Mouse (Mus musculus) cerebellum, adult 9-11 months (tissue): ENCODE measurements around the gene Sult2b1.

Experiments used
- DNase-seq: peaks from one replicate; pipeline ENCODE4 v3.0.0; 2022

Sult2b1 gene

DNA sequence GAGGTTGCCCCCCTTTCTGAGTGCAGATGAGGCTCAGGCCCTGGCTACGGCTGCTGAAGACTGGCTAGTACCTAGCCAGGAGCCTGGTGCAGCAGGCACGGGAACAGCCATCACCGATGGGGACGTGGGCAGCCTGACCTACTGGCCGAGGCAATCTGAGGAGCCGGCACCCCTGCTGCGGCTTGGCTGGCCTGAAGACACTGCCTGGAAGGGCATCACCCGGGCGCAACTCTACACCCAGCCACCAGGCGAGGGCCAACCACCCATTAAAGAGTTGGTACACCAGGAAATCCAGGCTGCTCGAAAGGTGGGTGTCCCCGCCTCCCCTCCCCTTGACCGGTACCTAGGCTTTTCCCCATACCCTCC is 62.1 kb downstream of the Sult2b1 start:
- DNase-seq = peak; percentile 67

- DNase-seq = peak; percentile 63
Measured at GRCm38 (mm10) chr7:45721642-45722347, 62.7 kb downstream of the Sult2b1 start.

- no peak for DNase-seq
Measured at GRCm38 (mm10) chr7:45721234-45721571, 63.3 kb downstream of the Sult2b1 start.

DNA sequence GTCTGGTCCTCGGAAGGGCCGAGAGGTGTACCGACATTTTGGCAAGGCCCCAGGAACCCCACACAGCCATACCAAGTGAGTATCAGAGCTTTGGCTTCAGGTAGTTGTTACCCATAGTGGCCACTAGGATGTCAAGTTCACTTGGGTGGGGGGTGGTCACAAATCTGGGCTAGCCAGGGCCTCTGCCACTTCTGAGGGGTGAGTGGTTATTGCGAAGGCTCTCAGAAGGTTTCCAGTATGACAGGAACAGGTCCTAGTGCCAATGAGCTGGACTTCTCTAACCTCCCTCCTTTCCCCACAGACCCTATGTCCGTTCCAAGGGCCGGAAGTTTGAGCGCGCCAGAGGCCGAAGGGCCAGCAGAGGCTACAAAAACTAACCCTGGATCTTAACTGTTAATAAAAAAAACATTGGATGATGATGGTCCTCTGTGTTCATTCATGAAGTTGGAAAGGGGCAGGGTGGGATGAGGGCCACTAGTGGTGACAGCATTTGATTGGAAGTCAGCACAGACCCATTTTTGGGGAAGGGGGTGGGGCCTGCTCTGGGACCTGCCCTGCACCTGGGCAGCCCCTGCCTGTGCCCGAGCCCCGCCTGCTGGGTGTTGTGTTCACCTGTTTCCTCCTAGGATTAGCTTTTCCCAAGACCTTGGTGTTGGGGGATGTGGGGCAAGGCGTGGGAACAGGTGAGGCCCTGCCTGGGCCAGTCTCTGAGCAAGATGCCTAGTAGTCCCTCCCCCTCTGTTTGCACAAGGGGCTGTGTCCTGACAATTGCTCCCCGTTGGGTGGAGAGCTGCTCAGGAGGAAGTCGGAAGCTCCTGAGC is 63.8 kb downstream of the Sult2b1 start, which contains the start of gene Fam83e:
Fam83e (plus strand) TSS at position 800 of the 821 bp plus-strand sequence.
- peak; percentile 63 for DNase-seq

- peak; percentile 59 for DNase-seq
Measured at GRCm38 (mm10) chr7:45719738-45720412, 64.6 kb downstream of the Sult2b1 start.

DNA sequence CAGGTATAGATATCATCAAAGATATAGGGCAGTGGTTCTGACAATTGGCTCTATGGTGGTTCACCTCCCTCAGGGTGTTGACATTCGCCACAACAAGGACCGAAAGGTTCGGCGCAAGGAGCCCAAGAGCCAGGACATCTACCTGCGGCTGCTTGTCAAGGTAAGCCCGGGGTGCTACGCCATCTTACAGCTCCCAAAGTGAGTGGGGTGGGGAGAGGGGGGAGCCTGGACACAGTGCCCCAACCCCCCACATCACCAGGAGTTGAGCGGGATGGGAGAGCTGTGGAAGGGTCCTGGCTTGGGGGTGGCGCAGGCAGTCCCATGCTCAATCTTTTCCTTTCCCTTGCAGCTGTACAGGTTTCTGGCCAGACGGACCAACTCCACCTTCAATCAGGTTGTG is 65.3 kb downstream of the Sult2b1 start:
- peak; percentile 61 for DNase-seq

DNA sequence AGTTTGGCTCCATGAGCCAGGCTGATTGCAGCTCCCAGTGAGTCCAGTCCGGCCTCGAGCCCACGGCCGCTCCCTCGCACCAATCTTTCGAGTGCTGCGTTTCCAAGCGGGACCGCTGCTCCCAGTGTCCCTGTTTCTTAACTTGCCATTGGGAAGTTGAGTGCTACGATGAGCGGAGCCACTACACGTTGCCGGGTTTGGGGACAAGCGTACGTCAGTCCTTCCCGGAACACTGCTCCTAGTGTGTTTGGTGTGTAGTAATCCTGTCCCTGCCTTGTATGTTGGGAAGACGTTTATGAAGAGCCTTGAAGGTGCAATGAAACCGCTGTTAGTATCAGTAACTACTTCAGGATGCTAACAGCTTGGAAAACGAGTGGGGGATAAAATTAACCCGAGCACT is 66.1 kb downstream of the Sult2b1 start:
- DNase-seq = no peak

GRCm38 (mm10) chr7:45717918-45718297 is 66.6 kb downstream of the Sult2b1 start, which contains the start of gene Sphk2:
TSS of gene Sphk2 (minus strand) at chr7:45718002.
- peak; percentile 98 for DNase-seq

DNA sequence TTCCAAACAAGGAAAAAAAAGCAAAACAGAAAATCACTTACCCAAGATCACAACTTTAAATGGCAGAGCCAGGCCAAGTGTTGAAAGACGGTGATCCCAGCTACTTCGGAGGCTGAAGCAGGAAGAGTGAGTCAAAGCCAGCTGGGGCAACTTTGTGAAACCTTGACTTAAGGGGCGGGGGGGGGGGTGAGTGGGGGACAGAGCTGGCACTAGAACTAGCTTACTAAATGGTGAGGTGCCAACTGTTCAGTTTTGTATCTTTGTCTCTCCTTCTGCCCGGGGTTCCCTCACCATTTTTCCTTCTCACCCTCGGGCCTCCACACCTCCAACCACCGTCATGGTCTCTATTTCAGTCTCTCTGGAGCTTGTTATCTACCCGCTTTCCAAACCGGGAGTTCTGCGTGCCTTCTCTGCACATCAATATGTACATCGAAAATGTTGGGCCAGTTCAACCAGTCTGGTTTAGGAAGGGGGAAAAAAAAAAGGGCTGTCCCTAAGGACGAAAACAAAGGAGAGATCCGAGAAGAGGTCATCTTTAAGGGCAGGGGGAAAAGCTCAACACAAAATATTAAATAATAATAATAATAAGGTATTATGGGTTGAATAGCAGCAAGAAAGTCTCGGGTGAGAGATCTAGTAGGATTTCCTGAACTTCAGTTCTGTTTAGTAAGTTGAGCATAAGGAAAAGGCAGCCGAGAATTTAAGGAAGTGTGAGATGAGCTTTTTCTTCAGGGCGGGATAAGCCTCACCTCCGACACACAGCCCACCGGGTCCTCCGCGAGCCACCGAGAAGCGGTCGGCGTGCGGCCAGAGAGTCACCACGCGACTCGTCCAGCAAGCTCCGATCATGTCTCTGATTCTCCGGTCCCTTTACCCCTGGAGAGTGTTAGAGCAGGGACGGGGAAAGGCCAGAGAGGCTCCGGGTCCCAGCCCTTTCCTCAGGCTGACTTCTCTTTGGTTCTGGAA is 67.2 kb downstream of the Sult2b1 start:
- DNase-seq = peak; percentile 45

- peak; percentile 43 for DNase-seq
Measured at GRCm38 (mm10) chr7:45716460-45716857, 68.0 kb downstream of the Sult2b1 start.

- DNase-seq = peak; percentile 67
Measured at GRCm38 (mm10) chr7:45715741-45716459, 68.6 kb downstream of the Sult2b1 start.

DNA sequence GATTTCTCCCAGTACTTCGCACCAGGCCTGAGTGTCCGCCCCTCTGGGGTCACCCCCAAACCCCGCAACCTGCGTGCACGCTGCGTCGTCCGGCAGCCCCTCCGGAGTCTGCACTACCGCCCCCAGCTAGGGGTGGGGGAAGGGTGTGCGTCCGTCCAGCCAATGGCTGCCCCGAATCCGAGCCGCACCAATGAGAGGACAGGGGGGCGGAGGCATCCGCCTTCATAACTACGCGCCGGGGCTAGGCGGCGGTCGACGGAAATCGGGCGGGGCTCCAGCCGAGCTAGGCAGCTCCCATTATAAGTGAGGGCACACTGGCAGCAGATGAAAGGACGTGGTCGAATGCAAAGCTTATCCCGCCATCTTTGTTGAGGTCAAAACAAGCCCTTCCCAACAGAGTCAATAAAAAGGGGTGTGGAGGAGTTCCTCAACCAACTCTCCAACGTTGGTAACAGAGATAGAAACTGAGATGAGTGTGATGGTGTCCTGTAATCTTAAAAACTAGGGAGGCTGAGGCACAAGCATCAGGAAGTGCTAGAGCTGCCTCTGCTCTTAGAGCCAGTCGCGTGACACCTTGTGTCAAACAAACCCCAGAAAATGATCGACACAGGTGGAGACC is 69.3 kb downstream of the Sult2b1 start, which contains the start of gene Rpl18:
Rpl18 (plus strand) TSS at position 368 of the 619 bp plus-strand sequence.
- peak; percentile 99 for DNase-seq

DNA sequence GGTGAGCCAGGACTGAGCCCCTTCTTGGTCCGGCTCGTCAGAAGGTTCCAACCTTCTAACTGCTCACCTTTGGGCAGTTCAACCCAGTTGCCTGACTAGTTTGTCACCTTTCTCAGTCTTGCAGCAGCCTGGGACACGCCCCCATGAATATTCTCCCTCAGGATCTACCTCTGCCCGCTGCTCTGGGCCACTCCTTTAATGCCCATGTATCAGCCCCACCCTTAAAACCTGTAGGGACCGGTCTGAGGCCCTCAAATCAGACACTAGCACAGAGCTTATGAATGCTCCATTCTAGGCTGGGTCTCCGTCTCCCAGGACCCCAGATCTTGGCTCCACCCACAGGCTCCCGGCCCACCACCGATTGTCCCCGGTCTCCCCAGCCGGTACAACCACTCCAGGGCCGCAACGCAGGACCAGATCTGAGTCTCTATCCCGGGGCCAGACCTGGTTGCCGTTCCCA is 69.8 kb downstream of the Sult2b1 start:
- no peak for DNase-seq

DNA sequence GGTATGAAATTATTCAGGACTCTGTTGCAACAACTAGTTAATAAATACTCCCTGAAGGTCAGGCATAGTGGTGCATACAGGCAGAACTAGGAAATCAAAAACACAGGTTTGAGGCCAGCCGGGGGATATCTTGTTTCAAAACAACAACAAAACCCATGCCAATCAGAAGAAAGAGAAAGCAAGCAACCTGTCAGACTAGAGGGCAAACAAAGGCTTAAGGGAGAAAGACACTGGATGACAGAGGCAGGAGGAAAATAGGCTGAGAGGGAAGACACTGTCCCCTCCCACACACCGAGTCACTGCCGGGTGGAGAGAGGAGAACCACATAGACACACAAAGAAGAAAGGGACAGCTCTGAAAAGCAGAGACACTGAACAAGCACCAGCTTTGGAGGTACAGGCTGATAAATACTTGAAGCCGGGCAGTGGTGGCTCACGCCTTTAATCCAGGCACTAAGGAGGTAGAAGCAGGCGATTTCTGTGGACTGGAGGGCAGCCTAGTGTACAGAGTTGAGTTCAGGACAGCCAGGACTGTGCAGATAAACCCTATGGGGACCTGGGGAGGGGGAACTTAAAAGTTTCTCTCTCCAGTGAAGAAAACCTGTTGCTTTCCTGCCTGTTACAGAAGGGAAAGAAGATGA is 70.5 kb downstream of the Sult2b1 start:
- no peak for DNase-seq

DNA sequence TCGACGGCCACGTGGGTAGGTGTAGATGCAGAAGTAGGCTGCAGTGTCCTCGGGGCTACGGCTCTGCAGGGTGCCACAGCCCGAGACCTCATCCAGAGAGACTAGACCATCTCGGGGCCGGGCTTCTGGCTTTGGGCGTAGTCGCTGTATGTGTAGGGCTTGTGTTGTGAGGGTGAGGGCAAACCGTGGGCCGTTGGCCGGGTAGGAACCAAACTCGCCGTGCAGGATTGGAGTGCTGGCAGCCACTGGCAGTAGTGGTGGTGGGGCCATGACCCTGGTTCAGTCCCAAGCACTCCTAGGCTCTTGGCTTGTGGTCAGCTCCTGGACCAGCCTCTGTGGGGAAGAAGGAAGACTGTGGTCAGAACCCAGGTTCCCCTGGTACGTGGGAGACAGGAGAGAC is 71.1 kb downstream of the Sult2b1 start:
- DNase-seq = peak; percentile 72

- DNase-seq = peak; percentile 76
Measured at GRCm38 (mm10) chr7:45712022-45712757, 72.3 kb downstream of the Sult2b1 start.

DNA sequence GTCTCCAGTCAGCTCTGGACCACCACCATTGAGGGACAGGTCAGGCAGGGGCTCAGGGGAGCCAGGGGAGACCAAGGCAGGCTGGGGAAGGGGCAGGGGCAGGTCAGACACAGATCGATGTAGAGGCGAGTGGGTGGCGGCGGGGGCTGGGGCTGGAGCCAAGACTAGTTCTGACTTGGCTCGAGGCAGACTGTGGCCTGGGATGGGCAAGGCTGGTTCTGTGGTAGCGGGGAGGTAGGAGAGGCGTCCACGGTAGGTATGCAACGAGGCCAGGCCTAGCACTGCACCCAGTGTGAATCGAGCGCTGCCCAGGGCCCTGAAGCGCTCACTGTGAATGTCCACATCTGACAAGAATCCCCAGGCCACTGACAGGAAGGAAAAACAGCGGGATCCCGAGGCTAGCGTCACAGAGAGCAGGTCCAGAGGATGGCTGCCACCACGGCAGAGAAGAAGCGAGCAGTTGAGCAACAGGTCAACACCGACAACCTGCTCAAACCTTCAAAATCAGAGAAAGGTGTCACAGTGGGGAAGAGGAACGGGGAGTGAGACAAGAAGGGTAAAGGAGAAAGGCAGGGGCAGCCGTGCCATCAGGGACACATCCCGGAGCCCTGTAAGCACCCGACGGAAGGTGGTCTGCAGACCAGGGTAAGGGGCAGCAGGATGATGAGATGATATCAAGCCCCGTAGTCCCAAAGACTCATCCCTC is 73.0 kb downstream of the Sult2b1 start:
- DNase-seq = peak; percentile 65

GRCm38 (mm10) chr7:45710477-45711191 is 73.8 kb downstream of the Sult2b1 start:
- DNase-seq = peak; percentile 70
